Comparison of ENCODE assay signal across 22 mouse cellular contexts in genomic region chr3:27791633-27791951, GRCm38 (mm10).
DNase-seq lines count a peak whose midpoint lies in the region; ATAC-seq and TF ChIP-seq lines count a peak whose summit lies in the region.
"Had no signal": no experiment of that assay in that cellular context is flagged by ENCODE, and none has a peak within 500 bp of the region (broad histone marks: within the 10 kb centered on the region; RNA-seq: fewer than 3 reads in every experiment).

No protein-coding gene starts in this region.

- H3K27ac ChIP-seq in embryonic facial prominence, embryonic 12.5 days = no peak overlapping the region
- H3K27ac ChIP-seq in embryonic facial prominence, embryonic 10.5 days (replicated peaks) = no peak overlapping the region
- peak overlapping the region; percentile 3; the same call in 1 of the 2 replicates for H3K27ac ChIP-seq in bone marrow, adult 2 months (ENCODE audit: control insufficient read depth, insufficient read depth, low read depth, low read length, poor library complexity)
- no peak overlapping the region for H3K27ac ChIP-seq in forebrain, embryonic 16.5 days (ENCODE audit: low read length)
- H3K27ac ChIP-seq: forebrain, embryonic 10.5 days; gastrocnemius, adult 2 months; heart, adult 2 months; hindbrain, embryonic 14.5 days; neural tube, embryonic 13.5 days had no signal

- no peak overlapping the region for H3K4me3 ChIP-seq in embryonic facial prominence, embryonic 12.5 days
- no peak overlapping the region for H3K4me3 ChIP-seq in embryonic facial prominence, embryonic 10.5 days
- no peak overlapping the region for H3K4me3 ChIP-seq in bone marrow, adult 2 months (replicated peaks; ENCODE audit: control insufficient read depth, low read depth, low read length)
- no peak overlapping the region for H3K4me3 ChIP-seq in forebrain, embryonic 16.5 days (replicated peaks; ENCODE audit: low read length)
- H3K4me3 ChIP-seq: forebrain, embryonic 10.5 days; gastrocnemius, adult 2 months; heart, adult 2 months; neural tube, embryonic 13.5 days had no signal

- no peak for DNase-seq in embryonic facial prominence, embryonic 10.5 days (ENCODE audit: low spot score)
- peak; percentile 2 to 8 for DNase-seq in natural killer cell, adult 2 months (ENCODE audit: low spot score in 2 of 2)
- no peak for DNase-seq in left cerebral cortex, postnatal 10 days (ENCODE audit: extremely low spot score in 1 of 2, low spot score in 2 of 2)
- DNase-seq in thymus, postnatal 4 days = no peak
- DNase-seq: adrenal gland, adult 8-10 months; cerebellum, adult 2 months; cerebellum, postnatal 25 days; embryo, embryonic 11 days; forebrain, postnatal 0 days; gastrocnemius, adult 2 months; heart, adult 2 months; kidney, adult 8-10 months; kidney, postnatal 14 days; midbrain, embryonic 14.5 days; thymus, postnatal 36 days had no signal

- H3K4me2 ChIP-seq in embryonic facial prominence, embryonic 12.5 days (replicated peaks) = no peak overlapping the region
- H3K4me2 ChIP-seq in forebrain, embryonic 16.5 days (ENCODE audit: low read length) = no peak overlapping the region
- H3K4me2 ChIP-seq: hindbrain, embryonic 14.5 days; neural tube, embryonic 13.5 days had no signal

- TF ChIP-seq POLR2A in bone marrow, adult 2 months (IDR thresholded peaks at IDR 0.05; ENCODE audit: borderline replicate concordance, control insufficient read depth, low read depth, low read length) = no peak

- 0 out of 2 replicates have a peak, but pooled peaks have one; percentile 10 for ATAC-seq in embryonic facial prominence, embryonic 12.5 days (ENCODE audit: insufficient number of reproducible peaks, insufficient read depth, low FRiP score, low TSS enrichment)
- ATAC-seq in granulocyte monocyte progenitor cell, adult 5-6 weeks (replicated peaks; ENCODE audit: poor library complexity, severe bottlenecking) = peak; percentile 82
- ATAC-seq in forebrain, embryonic 16.5 days = no peak
- ATAC-seq: forebrain, postnatal 0 days had no signal

- H3K4me1 ChIP-seq in embryonic facial prominence, embryonic 12.5 days = peaks cover 9% of the 10 kb centered on the region; the same call in 1 of the 2 replicates
- H3K4me1 ChIP-seq in embryonic facial prominence, embryonic 10.5 days = peaks cover 21% of the 10 kb centered on the region
- no peaks in the 10 kb centered on the region; the same call in 1 of the 2 replicates for H3K4me1 ChIP-seq in bone marrow, adult 2 months (ENCODE audit: control insufficient read depth, insufficient read depth, low read length)
- no peaks in the 10 kb centered on the region for H3K4me1 ChIP-seq in forebrain, embryonic 16.5 days (replicated peaks; ENCODE audit: control insufficient read depth, insufficient read depth, low read length)
- H3K4me1 ChIP-seq: neural tube, embryonic 13.5 days had no signal

- 21% methylated on average over 3 of the region's 3 CpGs for WGBS in embryonic facial prominence, embryonic 12.5 days
- WGBS in embryonic facial prominence, embryonic 10.5 days = 41% methylated on average over 3 of the region's 3 CpGs
- 6% methylated on average over 3 of the region's 3 CpGs for WGBS in bone marrow, adult 2 months
- WGBS in forebrain, embryonic 16.5 days = 64% methylated on average over 3 of the region's 3 CpGs

- no peak overlapping the region for H3K9ac ChIP-seq in embryonic facial prominence, embryonic 12.5 days
- no peak overlapping the region for H3K9ac ChIP-seq in forebrain, embryonic 16.5 days (replicated peaks; ENCODE audit: low read depth, low read length)
- H3K9ac ChIP-seq: forebrain, postnatal 0 days; hindbrain, embryonic 14.5 days; neural tube, embryonic 13.5 days had no signal

- no peaks in the 10 kb centered on the region for H3K36me3 ChIP-seq in embryonic facial prominence, embryonic 12.5 days
- H3K36me3 ChIP-seq in embryonic facial prominence, embryonic 10.5 days (replicated peaks) = no peaks in the 10 kb centered on the region
- H3K36me3 ChIP-seq in forebrain, embryonic 16.5 days (ENCODE audit: control insufficient read depth, insufficient read depth) = no peaks in the 10 kb centered on the region
- H3K36me3 ChIP-seq: forebrain, embryonic 10.5 days; neural tube, embryonic 13.5 days had no signal

- no peaks in the 10 kb centered on the region for H3K9me3 ChIP-seq in embryonic facial prominence, embryonic 12.5 days
- no peaks in the 10 kb centered on the region for H3K9me3 ChIP-seq in embryonic facial prominence, embryonic 10.5 days
- H3K9me3 ChIP-seq in forebrain, embryonic 16.5 days (ENCODE audit: control insufficient read depth, low read length) = no peaks in the 10 kb centered on the region
- H3K9me3 ChIP-seq: forebrain, embryonic 10.5 days; neural tube, embryonic 13.5 days had no signal

- H3K27me3 ChIP-seq in embryonic facial prominence, embryonic 12.5 days = no peaks in the 10 kb centered on the region
- H3K27me3 ChIP-seq in embryonic facial prominence, embryonic 10.5 days (replicated peaks; ENCODE audit: low read depth, poor library complexity, severe bottlenecking) = 0 out of 2 replicates have a peak, but pooled peaks cover 3% of the 10 kb centered on the region
- H3K27me3 ChIP-seq in forebrain, embryonic 16.5 days (replicated peaks; ENCODE audit: control insufficient read depth, insufficient read depth, low read length) = no peaks in the 10 kb centered on the region
- H3K27me3 ChIP-seq: neural tube, embryonic 13.5 days had no signal

- TF ChIP-seq CTCF in bone marrow, adult 2 months (IDR thresholded peaks at IDR 0.05; ENCODE audit: control insufficient read depth, insufficient read depth, low read length) = no peak

- intact Hi-C loops in left cerebral cortex, postnatal 10 days (cut with DNase I) = no loop called here

Comparison
In these comparisons a context has a peak if more than half of its experiments do, and no peak if none do; other contexts are left out.
1. DNase-seq: peak in natural killer cell, adult 2 months (2 of 2); none in embryonic facial prominence, embryonic 10.5 days (single experiment), left cerebral cortex, postnatal 10 days (0 of 2) and thymus, postnatal 4 days (single experiment).